Mouse (Mus musculus): ENCODE measurements around the gene Ak7. TPM values are rescaled to one million over a fixed set of nuclear protein-coding genes. Genes with fewer than 3 reads are reported as not detected.
A peak's percentile ranks its signal among the peaks of the same experiment; 100 is the strongest.

The Ak7 gene
- polyA plus RNA-seq, 2 experiments, result 0.14 to 0.33 TPM

GRCm38 (mm10) chr12:105694021-105694420 lies 11.8 kb upstream of the Ak7 start:
- no peaks in the 10 kb centered on the region for H3K4me1 ChIP-seq (ENCODE audit: control insufficient read depth, insufficient read depth, low read length)
- H3K4me2 ChIP-seq (replicated peaks; ENCODE audit: low read depth, low read length, severe bottlenecking), result no peak overlapping the region
- H3K9me3 ChIP-seq (ENCODE audit: control insufficient read depth, low read length), result no peaks in the 10 kb centered on the region
- TF ChIP-seq POLR2A (IDR thresholded peaks at IDR 0.05; ENCODE audit: borderline replicate concordance, extremely low read depth, insufficient read depth, insufficient read length), result no peak
- WGBS, result 91% methylated on average over 2 of the region's 2 CpGs
- no peak overlapping the region for H3K9ac ChIP-seq (ENCODE audit: low read depth, low read length, severe bottlenecking)
- no peak overlapping the region for H3K27ac ChIP-seq (replicated peaks; ENCODE audit: low read depth, low read length)
- H3K27me3 ChIP-seq (ENCODE audit: control insufficient read depth, insufficient read depth, low read length), result no peaks in the 10 kb centered on the region
- H3K4me3 ChIP-seq (replicated peaks; ENCODE audit: low read length), result no peak overlapping the region
- DNase-seq (ENCODE audit: low spot score) (no peak), ATAC-seq (ENCODE audit: low FRiP score, low read depth) (no peak)
- H3K36me3 ChIP-seq (ENCODE audit: control insufficient read depth, insufficient read depth, low read length), result peaks cover 14% of the 10 kb centered on the region

- DNase-seq (ENCODE audit: low spot score), result no peak
- no peak overlapping the region for H3K9ac ChIP-seq (ENCODE audit: low read depth, low read length, severe bottlenecking)
- no peak for TF ChIP-seq POLR2A (IDR thresholded peaks at IDR 0.05; ENCODE audit: borderline replicate concordance, extremely low read depth, insufficient read depth, insufficient read length)
- no peaks in the 10 kb centered on the region for H3K4me1 ChIP-seq (ENCODE audit: control insufficient read depth, insufficient read depth, low read length)
- no peak for ATAC-seq (ENCODE audit: low FRiP score, low read depth)
- 84% methylated on average over 7 of the region's 7 CpGs for WGBS
- no peak overlapping the region for H3K27ac ChIP-seq (replicated peaks; ENCODE audit: low read depth, low read length)
- H3K36me3 ChIP-seq (ENCODE audit: control insufficient read depth, insufficient read depth, low read length), result peaks cover 29% of the 10 kb centered on the region
- H3K4me2 ChIP-seq (replicated peaks; ENCODE audit: low read depth, low read length, severe bottlenecking), result no peak overlapping the region
- no peaks in the 10 kb centered on the region for H3K27me3 ChIP-seq (ENCODE audit: control insufficient read depth, insufficient read depth, low read length)
- H3K4me3 ChIP-seq (replicated peaks; ENCODE audit: low read length), result no peak overlapping the region
- no peaks in the 10 kb centered on the region for H3K9me3 ChIP-seq (ENCODE audit: control insufficient read depth, low read length)
Observed at GRCm38 (mm10) chr12:105695848-105696247, 9.9 kb upstream of the Ak7 start.

GRCm38 (mm10) chr12:105697104-105697780 lies 8.5 kb upstream of the Ak7 start:
- TF ChIP-seq POLR2A (IDR thresholded peaks at IDR 0.05; ENCODE audit: borderline replicate concordance, extremely low read depth, insufficient read depth, insufficient read length), result no peak
- H3K9ac ChIP-seq (ENCODE audit: low read depth, low read length, severe bottlenecking), result no peak overlapping the region
- no peaks in the 10 kb centered on the region for H3K27me3 ChIP-seq (ENCODE audit: control insufficient read depth, insufficient read depth, low read length)
- no peak overlapping the region for H3K4me2 ChIP-seq (replicated peaks; ENCODE audit: low read depth, low read length, severe bottlenecking)
- no peak overlapping the region for H3K27ac ChIP-seq (replicated peaks; ENCODE audit: low read depth, low read length)
- 81% methylated on average over 8 of the region's 8 CpGs for WGBS
- H3K4me3 ChIP-seq (replicated peaks; ENCODE audit: low read length), result no peak overlapping the region
- H3K9me3 ChIP-seq (ENCODE audit: control insufficient read depth, low read length), result no peaks in the 10 kb centered on the region
- H3K36me3 ChIP-seq (ENCODE audit: control insufficient read depth, insufficient read depth, low read length), result peaks cover 28% of the 10 kb centered on the region
- H3K4me1 ChIP-seq (ENCODE audit: control insufficient read depth, insufficient read depth, low read length), result no peaks in the 10 kb centered on the region
- ATAC-seq (ENCODE audit: low FRiP score, low read depth) (no peak), DNase-seq (ENCODE audit: low spot score) (no peak)

- Histone ChIP-seq H3K27me3 (ENCODE audit: control insufficient read depth, insufficient read depth, low read length) (no peaks in the 10 kb centered on the region), H3K36me3 (ENCODE audit: control insufficient read depth, insufficient read depth, low read length) (peaks cover 25% of the 10 kb centered on the region), H3K4me2 (replicated peaks; ENCODE audit: low read depth, low read length, severe bottlenecking) (no peak overlapping the region), H3K4me3 (replicated peaks; ENCODE audit: low read length) (no peak overlapping the region), H3K4me1 (ENCODE audit: control insufficient read depth, insufficient read depth, low read length) (no peaks in the 10 kb centered on the region), H3K27ac (replicated peaks; ENCODE audit: low read depth, low read length) (no peak overlapping the region), H3K9ac (ENCODE audit: low read depth, low read length, severe bottlenecking) (no peak overlapping the region), H3K9me3 (ENCODE audit: control insufficient read depth, low read length) (no peaks in the 10 kb centered on the region)
- no peak for ATAC-seq (ENCODE audit: low FRiP score, low read depth)
- WGBS, result 92% methylated on average over 12 of the region's 12 CpGs
- no peak for TF ChIP-seq POLR2A (IDR thresholded peaks at IDR 0.05; ENCODE audit: borderline replicate concordance, extremely low read depth, insufficient read depth, insufficient read length)
- no peak for DNase-seq (ENCODE audit: low spot score)
Observed at GRCm38 (mm10) chr12:105700433-105700832, 5.3 kb upstream of the Ak7 start.

GRCm38 (mm10) chr12:105718616-105719015 lies 12.8 kb downstream of the Ak7 start:
- Histone ChIP-seq H3K4me1 (ENCODE audit: control insufficient read depth, insufficient read depth, low read length) (no peaks in the 10 kb centered on the region), H3K36me3 (ENCODE audit: control insufficient read depth, insufficient read depth, low read length) (no peaks in the 10 kb centered on the region), H3K27ac (replicated peaks; ENCODE audit: low read depth, low read length) (no peak overlapping the region), H3K4me2 (replicated peaks; ENCODE audit: low read depth, low read length, severe bottlenecking) (peak overlapping the region; percentile 25; the same call in 1 of the 2 replicates), H3K4me3 (replicated peaks; ENCODE audit: low read length) (no peak overlapping the region; the same call in 1 of the 2 replicates), H3K9ac (ENCODE audit: low read depth, low read length, severe bottlenecking) (no peak overlapping the region), H3K9me3 (ENCODE audit: control insufficient read depth, low read length) (no peaks in the 10 kb centered on the region), H3K27me3 (ENCODE audit: control insufficient read depth, insufficient read depth, low read length) (no peaks in the 10 kb centered on the region)
- no peak for ATAC-seq (ENCODE audit: low FRiP score, low read depth)
- WGBS, result 64% methylated on average over 17 of the region's 17 CpGs
- TF ChIP-seq POLR2A (IDR thresholded peaks at IDR 0.05; ENCODE audit: borderline replicate concordance, extremely low read depth, insufficient read depth, insufficient read length), result no peak
- no peak for DNase-seq (ENCODE audit: low spot score)
